In genomic region chr2:59963011-59963410, GRCm38 (mm10) we compare ENCODE assay signal across 24 mouse cellular contexts.
DNase-seq lines count a peak whose midpoint lies in the region; ATAC-seq and TF ChIP-seq lines count a peak whose summit lies in the region.
"Had no signal": no experiment of that assay in that cellular context is flagged by ENCODE, and none has a peak within 500 bp of the region (broad histone marks: within the 10 kb centered on the region; RNA-seq: fewer than 3 reads in every experiment).

No protein-coding gene starts in this region.

- in situ Hi-C loops in CH12.LX (cut with MboI; ENCODE audit: low pct_ligation_motif_present, low pct_unique_long_range_greater_than_20kb, low sequenced_read_pairs) = no loop called here

- TF ChIP-seq RAD21 in CH12.LX (IDR thresholded peaks at IDR 0.05; ENCODE audit: low read depth, low read length) = no peak

- TF ChIP-seq POLR2A in CH12.LX (IDR thresholded peaks at IDR 0.05; ENCODE audit: low read depth, low read length) = no peak

- no peak for TF ChIP-seq EP300 in CH12.LX (IDR thresholded peaks at IDR 0.05; ENCODE audit: low read length)

- ATAC-seq in embryonic facial prominence, embryonic 14.5 days (ENCODE audit: low read depth) = no peak
- no peak for ATAC-seq in heart, embryonic 15.5 days (replicated peaks; ENCODE audit: insufficient number of reproducible peaks, insufficient read depth, low FRiP score, low read depth)
- no peak for ATAC-seq in embryonic facial prominence, embryonic 15.5 days (ENCODE audit: insufficient number of reproducible peaks, low FRiP score, low TSS enrichment, low read depth)
- ATAC-seq: CD4-positive, CD25-positive, alpha-beta regulatory T cell, adult 4 months; forebrain, embryonic 16.5 days had no signal

- dilution Hi-C loops in CH12.LX (cut with MboI; ENCODE audit: extremely low pct_ligation_motif_present, extremely low pct_unique_long_range_greater_than_20kb, low sequenced_read_pairs) = no loop called here

- peaks cover 17% of the 10 kb centered on the region for H3K79me2 ChIP-seq in CH12.LX (replicated peaks; ENCODE audit: control insufficient read depth, extremely low read depth, insufficient read depth, poor library complexity, severe bottlenecking)

- 66% methylated on average over 5 of the region's 5 CpGs for WGBS in embryonic facial prominence, embryonic 14.5 days
- 81% methylated on average over 5 of the region's 5 CpGs for WGBS in embryonic facial prominence, embryonic 10.5 days
- WGBS in heart, embryonic 15.5 days = 47% methylated on average over 5 of the region's 5 CpGs
- 58% methylated on average over 5 of the region's 5 CpGs for WGBS in embryonic facial prominence, embryonic 15.5 days

- no peak overlapping the region for H3K9ac ChIP-seq in embryonic facial prominence, embryonic 14.5 days (ENCODE audit: low read depth, low read length)
- no peak overlapping the region for H3K9ac ChIP-seq in heart, embryonic 15.5 days
- no peak overlapping the region for H3K9ac ChIP-seq in CH12.LX (ENCODE audit: insufficient read depth, low read depth)
- no peak overlapping the region for H3K9ac ChIP-seq in embryonic facial prominence, embryonic 15.5 days
- H3K9ac ChIP-seq: hindbrain, embryonic 14.5 days; neural tube, embryonic 13.5 days; stomach, embryonic 15.5 days had no signal

- no peak overlapping the region for H3K27ac ChIP-seq in embryonic facial prominence, embryonic 14.5 days (replicated peaks; ENCODE audit: low read depth, low read length)
- no peak overlapping the region for H3K27ac ChIP-seq in embryonic facial prominence, embryonic 10.5 days (replicated peaks)
- peak overlapping the region; percentile 28 for H3K27ac ChIP-seq in heart, embryonic 15.5 days
- H3K27ac ChIP-seq in CH12.LX (ENCODE audit: insufficient read depth, low read depth) = no peak overlapping the region
- H3K27ac ChIP-seq in embryonic facial prominence, embryonic 15.5 days (replicated peaks) = peak overlapping the region; percentile 25; the same call in 1 of the 2 replicates
- H3K27ac ChIP-seq: forebrain, embryonic 10.5 days; hindbrain, embryonic 14.5 days; left cerebral cortex, adult 2 months; neural tube, embryonic 13.5 days; stomach, embryonic 15.5 days had no signal

- H3K27me3 ChIP-seq in embryonic facial prominence, embryonic 14.5 days (replicated peaks; ENCODE audit: control insufficient read depth, insufficient read depth, low read length) = no peaks in the 10 kb centered on the region
- H3K27me3 ChIP-seq in embryonic facial prominence, embryonic 10.5 days (replicated peaks; ENCODE audit: low read depth, poor library complexity, severe bottlenecking) = no peaks in the 10 kb centered on the region
- H3K27me3 ChIP-seq in heart, embryonic 15.5 days = no peaks in the 10 kb centered on the region
- no peaks in the 10 kb centered on the region for H3K27me3 ChIP-seq in CH12.LX (replicated peaks)
- H3K27me3 ChIP-seq in embryonic facial prominence, embryonic 15.5 days = no peaks in the 10 kb centered on the region
- H3K27me3 ChIP-seq: neural tube, embryonic 13.5 days; stomach, embryonic 15.5 days had no signal

- H3K4me1 ChIP-seq in embryonic facial prominence, embryonic 14.5 days (ENCODE audit: control insufficient read depth, insufficient read depth, low read length) = no peaks in the 10 kb centered on the region
- no peaks in the 10 kb centered on the region for H3K4me1 ChIP-seq in embryonic facial prominence, embryonic 10.5 days
- H3K4me1 ChIP-seq in heart, embryonic 15.5 days (replicated peaks) = peaks cover 22% of the 10 kb centered on the region
- peaks cover 11 to 73% of the 10 kb centered on the region in 2 experiments for H3K4me1 ChIP-seq in CH12.LX (ENCODE audit: control insufficient read depth in 1 of 2, insufficient read depth in 2 of 2)
- H3K4me1 ChIP-seq in embryonic facial prominence, embryonic 15.5 days = no peaks in the 10 kb centered on the region
- H3K4me1 ChIP-seq: forebrain, embryonic 10.5 days; stomach, embryonic 15.5 days had no signal

- no peak overlapping the region for H3K4me3 ChIP-seq in embryonic facial prominence, embryonic 14.5 days (ENCODE audit: low read depth, low read length)
- H3K4me3 ChIP-seq in embryonic facial prominence, embryonic 10.5 days = no peak overlapping the region
- no peak overlapping the region for H3K4me3 ChIP-seq in heart, embryonic 15.5 days
- H3K4me3 ChIP-seq in CH12.LX (replicated peaks in 1 of 3; ENCODE audit: low read depth in 2 of 3, low read length in 2 of 3, poor library complexity in 1 of 3) = no peak overlapping the region
- H3K4me3 ChIP-seq in embryonic facial prominence, embryonic 15.5 days (replicated peaks) = no peak overlapping the region
- H3K4me3 ChIP-seq: forebrain, embryonic 10.5 days; left cerebral cortex, adult 2 months; neural tube, embryonic 13.5 days; stomach, embryonic 15.5 days had no signal

- peaks cover 55% of the 10 kb centered on the region for H3K36me3 ChIP-seq in embryonic facial prominence, embryonic 14.5 days (ENCODE audit: control insufficient read depth, insufficient read depth, low read length)
- peaks cover 72% of the 10 kb centered on the region for H3K36me3 ChIP-seq in embryonic facial prominence, embryonic 10.5 days (replicated peaks)
- H3K36me3 ChIP-seq in heart, embryonic 15.5 days = peaks cover 22% of the 10 kb centered on the region
- H3K36me3 ChIP-seq in CH12.LX (replicated peaks in 1 of 2; ENCODE audit: control insufficient read depth in 1 of 2, insufficient read depth in 1 of 2, low read length in 1 of 2) = peaks cover 16 to 37% of the 10 kb centered on the region in 2 experiments
- H3K36me3 ChIP-seq in embryonic facial prominence, embryonic 15.5 days = peaks cover 29% of the 10 kb centered on the region

- H3K4me2 ChIP-seq in embryonic facial prominence, embryonic 14.5 days (ENCODE audit: low read depth, low read length) = no peak overlapping the region
- no peak overlapping the region for H3K4me2 ChIP-seq in heart, embryonic 15.5 days
- peak overlapping the region; percentile 39 for H3K4me2 ChIP-seq in CH12.LX (ENCODE audit: insufficient read depth, low read depth, poor library complexity, severe bottlenecking)
- no peak overlapping the region for H3K4me2 ChIP-seq in embryonic facial prominence, embryonic 15.5 days (replicated peaks)
- H3K4me2 ChIP-seq: hindbrain, embryonic 14.5 days; neural tube, embryonic 13.5 days; stomach, embryonic 15.5 days had no signal

- TF ChIP-seq CTCF in CH12.LX (conservative IDR thresholded peaks at IDR 0.05 in 1 of 2, IDR thresholded peaks at IDR 0.05 in 1 of 2; ENCODE audit: low read depth in 2 of 2, low read length in 2 of 2) = no peak

- peak; percentile 29 for DNase-seq in embryonic facial prominence, embryonic 14.5 days (ENCODE audit: low spot score)
- no peak for DNase-seq in embryonic facial prominence, embryonic 10.5 days (ENCODE audit: low spot score)
- no peak for DNase-seq in heart, adult 9 months (ENCODE audit: low spot score in 2 of 2)
- peak; percentile 49 for DNase-seq in CH12.LX (ENCODE audit: extremely low read depth)
- no peak for DNase-seq in retina, postnatal 1 day
- DNase-seq in urinary bladder, adult 2 months (ENCODE audit: low spot score) = no peak
- DNase-seq: adrenal gland, postnatal 14 days; cerebellum, adult 8-10 months; gastrocnemius, postnatal 10 days; kidney, adult 2 months; kidney, postnatal 10 days; lung, postnatal 4 days; midbrain, embryonic 14.5 days; right cerebral cortex, postnatal 4 days; thymus, postnatal 25 days had no signal

- no peaks in the 10 kb centered on the region for H3K9me3 ChIP-seq in embryonic facial prominence, embryonic 14.5 days (ENCODE audit: control insufficient read depth, low read length)
- H3K9me3 ChIP-seq in embryonic facial prominence, embryonic 10.5 days = no peaks in the 10 kb centered on the region
- no peaks in the 10 kb centered on the region for H3K9me3 ChIP-seq in heart, embryonic 15.5 days (replicated peaks)
- no peaks in the 10 kb centered on the region for H3K9me3 ChIP-seq in CH12.LX (replicated peaks; ENCODE audit: low read length)
- H3K9me3 ChIP-seq in embryonic facial prominence, embryonic 15.5 days (replicated peaks) = no peaks in the 10 kb centered on the region
- H3K9me3 ChIP-seq: forebrain, embryonic 10.5 days; neural tube, embryonic 13.5 days; stomach, embryonic 15.5 days had no signal

TF ChIP-seq in CH12.LX, 34 proteins besides CTCF, POLR2A, EP300 and RAD21:
- TF ChIP-seq MAX (IDR thresholded peaks at IDR 0.05; ENCODE audit: low read length) = peak; percentile 88
- no peak for TF ChIP-seq ZKSCAN1 (IDR thresholded peaks at IDR 0.05; ENCODE audit: borderline replicate concordance, low read depth, low read length)
- peak; percentile 72 for TF ChIP-seq USF2 (conservative IDR thresholded peaks at IDR 0.05; ENCODE audit: low read depth, low read length)
- 0 out of 2 replicates have a peak, but pooled peaks have one; percentile 21 for TF ChIP-seq MXI1 (IDR thresholded peaks at IDR 0.05; ENCODE audit: low read depth, low read length)
- TF ChIP-seq USF1 (IDR thresholded peaks at IDR 0.05; ENCODE audit: low read depth, low read length) = peak; percentile 83
- peak; percentile 67 for TF ChIP-seq BHLHE40 (IDR thresholded peaks at IDR 0.05; ENCODE audit: low read depth, low read length)
- TF ChIP-seq KAT2A (IDR thresholded peaks at IDR 0.05; ENCODE audit: insufficient replicate concordance, low read length) = no peak

Comparison
In these comparisons a context has a peak if more than half of its experiments do, and no peak if none do; other contexts are left out.
1. DNase-seq: peak in embryonic facial prominence, embryonic 14.5 days (single experiment) and CH12.LX (single experiment); none in embryonic facial prominence, embryonic 10.5 days (single experiment), heart, adult 9 months (0 of 2), retina, postnatal 1 day (single experiment) and urinary bladder, adult 2 months (single experiment).
2. H3K27ac ChIP-seq: peak in heart, embryonic 15.5 days (single experiment) and embryonic facial prominence, embryonic 15.5 days (single experiment); none in embryonic facial prominence, embryonic 14.5 days (single experiment), embryonic facial prominence, embryonic 10.5 days (single experiment) and CH12.LX (single experiment).